Mouse (Mus musculus) embryo, embryonic 10.5 days (tissue): ENCODE results near the gene Flrt2.

ENCODE experiments used
- DNase-seq: peaks from one replicate; pipeline ENCODE4 v3.0.0-alpha.2; 2015; ENCODE audit warnings: low spot score

The Flrt2 gene

DNA sequence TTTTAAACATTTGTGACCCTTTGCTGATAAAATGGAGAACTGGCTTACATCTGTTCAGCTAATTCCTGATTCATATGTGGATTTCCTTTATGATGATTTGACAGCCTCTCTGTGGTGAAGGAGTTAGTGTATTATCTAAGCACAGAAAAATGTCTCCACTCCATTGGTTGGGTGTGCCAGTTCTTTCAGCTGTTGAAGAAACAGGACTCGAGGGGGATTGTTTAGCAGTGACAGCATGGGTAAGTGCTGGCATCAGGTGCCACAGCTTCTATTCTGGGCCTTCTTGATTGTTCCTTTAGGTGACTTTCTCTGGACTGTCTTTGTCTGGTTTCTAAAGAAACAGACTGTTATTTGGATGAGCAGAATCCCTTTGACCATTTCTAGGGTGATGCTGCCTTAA lies 42.0 kb downstream of the Flrt2 start:
- no peak for DNase-seq

DNA sequence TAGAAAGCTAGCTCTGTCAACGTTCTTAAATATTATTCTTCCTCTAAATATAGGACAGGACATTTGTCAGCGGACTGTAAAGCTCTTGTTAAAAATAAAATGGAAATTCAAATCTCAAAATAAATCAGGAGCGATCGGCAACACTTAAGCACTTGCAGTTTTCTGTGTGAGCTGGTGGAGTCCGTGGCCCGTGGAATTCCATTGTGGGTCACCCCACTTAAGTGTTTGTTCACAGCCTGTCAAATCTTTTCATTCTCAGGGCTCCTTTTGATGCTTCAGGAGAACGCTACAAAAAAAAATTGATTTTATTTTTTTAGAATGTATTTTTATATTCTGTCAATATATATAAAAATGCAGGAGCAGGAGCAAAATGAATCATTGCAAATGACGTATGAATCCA lies 45.5 kb downstream of the Flrt2 start:
- DNase-seq, result no peak

DNA sequence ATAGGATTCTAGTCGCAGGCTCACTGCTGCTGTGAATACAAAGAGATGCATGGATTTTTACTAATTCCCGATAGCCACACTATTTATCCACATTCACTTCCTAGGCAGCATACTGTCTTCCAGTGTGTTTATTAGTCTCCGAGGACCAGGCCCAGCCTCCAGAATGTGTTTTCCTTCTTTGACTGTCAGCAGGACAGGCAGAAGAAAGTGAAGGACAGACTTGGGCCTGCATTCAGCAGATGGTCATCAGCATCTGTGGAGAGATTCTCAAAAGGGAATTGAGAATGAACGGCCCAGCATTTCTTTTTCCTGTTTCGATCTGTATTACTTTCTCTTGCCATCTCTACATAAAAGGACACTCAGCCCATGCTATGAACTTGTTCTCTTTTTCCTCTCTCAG lies 46.0 kb downstream of the Flrt2 start:
- DNase-seq, result no peak

DNA sequence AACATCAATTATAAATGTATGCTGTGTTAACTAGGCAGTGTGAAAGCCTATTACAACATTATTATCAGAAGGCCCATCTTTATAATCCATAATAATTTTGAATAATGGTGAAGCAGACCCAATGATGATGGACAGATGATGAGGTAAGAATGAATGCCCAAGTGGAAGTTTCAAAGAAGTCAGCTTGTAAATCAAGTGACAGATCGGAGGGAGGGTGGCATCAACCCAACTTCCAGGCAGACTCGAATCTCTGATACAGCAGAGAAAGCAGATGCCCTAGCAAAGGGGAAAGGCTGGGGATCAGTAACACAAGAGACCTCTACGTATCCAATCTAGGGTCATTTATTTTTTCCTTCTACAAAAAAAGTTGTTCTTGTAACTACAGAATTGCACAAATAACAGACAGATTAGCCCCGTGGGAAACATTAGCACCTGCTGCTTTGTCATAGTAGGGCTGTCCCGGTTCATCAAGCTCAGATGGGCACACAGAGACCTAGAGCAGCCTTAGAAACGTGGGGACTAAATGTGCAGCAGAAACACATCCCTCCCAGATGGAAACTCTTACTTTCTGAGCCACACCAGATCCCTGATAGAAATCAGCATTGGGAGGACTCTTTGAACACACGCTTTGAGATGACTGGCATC lies 46.6 kb downstream of the Flrt2 start:
- DNase-seq, result no peak

GRCm38 (mm10) chr12:95739739-95740138 lies 47.7 kb downstream of the Flrt2 start:
- no peak for DNase-seq

DNA sequence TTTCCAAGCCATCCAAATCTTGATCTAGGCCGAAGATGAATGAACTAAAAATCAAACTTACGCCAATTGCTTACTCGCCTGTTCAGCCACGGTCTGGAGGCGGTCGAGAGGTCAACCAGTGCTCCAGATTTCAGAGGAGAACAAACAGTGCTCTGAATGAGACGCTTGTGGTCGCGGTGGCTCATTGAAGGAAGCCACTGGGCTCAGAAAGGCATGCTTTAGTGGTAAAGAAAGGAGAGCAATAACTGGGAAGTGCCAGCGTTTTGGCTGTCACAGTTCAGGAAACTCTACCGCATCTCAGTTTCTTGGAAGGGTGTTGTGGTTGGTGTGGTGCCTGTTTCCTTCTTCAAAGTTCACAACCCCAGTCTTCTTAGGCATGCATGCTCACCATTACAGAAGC lies 49.3 kb downstream of the Flrt2 start:
- no peak for DNase-seq

DNA sequence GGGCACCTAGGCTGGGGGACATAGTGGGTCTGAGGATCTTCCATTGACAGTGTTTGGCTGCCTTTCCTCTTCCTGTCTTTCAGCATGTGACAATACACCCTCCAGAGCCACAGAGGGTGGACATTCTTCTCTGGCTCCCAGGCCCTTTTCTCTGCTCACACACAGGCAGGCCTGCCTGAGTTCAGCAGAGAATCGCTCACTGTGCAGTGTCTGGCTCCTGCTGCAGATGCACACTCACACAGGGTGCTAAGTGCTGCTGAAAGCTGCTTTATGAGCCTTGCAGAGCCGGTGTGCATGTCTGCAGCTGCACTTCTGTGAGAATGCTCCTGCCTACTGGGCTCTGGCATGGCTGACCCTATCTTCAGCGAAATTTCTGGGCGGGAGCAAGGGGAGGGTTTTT lies 52.3 kb downstream of the Flrt2 start:
- DNase-seq, result no peak

GRCm38 (mm10) chr12:95746856-95747579 lies 55.0 kb downstream of the Flrt2 start:
- DNase-seq, result no peak

GRCm38 (mm10) chr12:95748760-95749159 lies 56.7 kb downstream of the Flrt2 start:
- DNase-seq, result no peak

DNA sequence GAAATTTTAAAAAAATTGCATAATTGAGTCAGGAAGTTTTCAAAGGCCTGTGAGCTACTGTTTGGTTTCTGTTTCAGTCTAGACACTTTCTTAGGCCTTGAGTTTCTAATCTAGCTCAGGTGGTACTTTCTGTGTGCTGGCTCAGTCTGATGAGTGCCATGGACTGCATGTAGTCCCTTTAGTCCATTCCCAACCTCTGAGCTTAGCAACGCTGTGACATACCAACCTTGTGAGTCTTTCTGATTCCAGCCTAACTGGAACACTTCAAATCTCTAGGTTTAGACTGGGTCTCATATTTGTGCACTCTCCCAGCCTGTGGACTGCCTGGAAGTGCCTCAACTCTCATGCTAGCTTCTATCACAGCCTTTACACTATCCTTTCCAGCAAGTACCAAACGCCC lies 57.2 kb downstream of the Flrt2 start:
- DNase-seq, result no peak

DNA sequence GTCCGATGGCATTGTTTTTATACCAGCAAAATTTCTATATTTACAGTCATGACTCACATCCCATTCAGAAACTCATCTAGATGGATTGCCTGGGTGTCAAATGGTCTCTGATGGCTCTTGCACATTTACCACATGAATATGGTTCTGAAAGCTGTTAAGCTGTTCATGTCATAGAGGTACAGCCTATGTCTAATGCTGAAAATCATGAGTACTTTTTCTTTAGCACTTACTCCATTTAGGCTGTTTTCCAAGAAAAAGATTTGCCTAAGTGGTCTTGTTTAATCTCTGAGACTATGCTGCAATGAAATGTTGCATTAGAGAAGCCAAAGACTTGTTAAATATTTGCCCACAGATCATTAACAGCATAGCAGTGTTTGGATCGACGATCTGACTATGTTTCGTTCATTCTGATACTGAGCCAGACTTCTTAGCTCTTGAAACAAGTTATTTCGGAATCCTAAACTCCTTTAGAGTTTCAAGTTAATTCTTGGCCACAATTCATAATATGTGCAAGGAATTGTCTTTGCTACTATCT lies 67.3 kb downstream of the Flrt2 start:
- DNase-seq, result no peak

GRCm38 (mm10) chr12:95765255-95765654 lies 73.2 kb downstream of the Flrt2 start:
- no peak for DNase-seq

DNA sequence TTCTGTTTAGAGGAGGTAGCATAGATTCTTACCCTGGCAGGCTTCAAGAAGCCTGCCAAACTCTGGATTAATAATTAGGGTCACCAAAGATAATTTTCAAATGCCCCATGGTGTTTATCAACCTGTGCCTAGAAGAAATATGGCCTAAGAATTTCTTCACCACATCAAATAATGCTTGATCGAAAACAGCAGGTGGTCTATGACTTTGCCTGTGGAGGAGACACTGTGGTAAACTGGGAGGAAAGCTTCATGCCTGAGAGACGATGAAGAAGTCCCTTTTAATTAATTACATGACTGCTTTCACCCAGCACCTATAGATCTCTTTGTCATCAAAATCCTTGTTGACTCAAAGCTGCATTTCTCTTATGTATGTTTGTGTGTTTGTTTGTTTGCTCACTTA lies 77.0 kb downstream of the Flrt2 start:
- no peak for DNase-seq

DNA sequence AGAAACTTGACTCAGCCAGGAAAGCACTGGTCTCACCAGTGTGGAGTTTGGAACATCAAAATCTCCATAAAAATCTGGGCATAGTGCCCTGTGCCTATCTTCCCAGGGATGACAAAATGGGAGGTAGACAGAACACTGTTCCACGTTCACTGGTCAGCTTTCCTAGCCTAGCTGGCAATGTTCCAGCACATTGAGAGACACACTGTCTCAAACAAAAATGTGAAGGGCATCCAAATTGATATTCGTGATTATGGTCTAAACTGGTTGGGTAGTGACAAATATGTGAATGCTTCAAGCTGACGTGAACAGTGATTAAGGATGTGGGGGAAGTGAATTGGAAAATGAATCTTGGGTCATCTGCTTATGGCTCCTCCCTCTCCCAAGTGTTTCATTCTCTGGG lies 78.2 kb downstream of the Flrt2 start:
- DNase-seq, result no peak

- no peak for DNase-seq
These were observed 98.1 kb downstream of the Flrt2 start for GRCm38 (mm10) chr12:95790146-95790545.

GRCm38 (mm10) chr12:95816660-95817059 lies 124.6 kb downstream of the Flrt2 start:
- no peak for DNase-seq
